Mouse (Mus musculus) E14TG2a.4 (cell line): ENCODE measurements at regions not wholly inside any gene's neighbourhood (a gene's known extent, or its start where the extent isn't known, plus 50 kb on each side); places are given as distances from the start of the nearest gene placed in this dataset.

Experiments used
- CTCF ChIP-seq: conservative IDR thresholded peaks from 2 replicates; pipeline ENCODE4 v1.5.1; 2014; ENCODE audit warnings: low read length
- NANOG ChIP-seq: IDR thresholded peaks from 2 replicates; pipeline ENCODE4 v1.6.1; 2014; ENCODE audit warnings: borderline replicate concordance, low read length, mixed read lengths
- POU5F1 ChIP-seq: IDR thresholded peaks from 2 replicates; pipeline ENCODE4 v1.6.1; 2014; ENCODE audit warnings: low read length, borderline replicate concordance

GRCm38 (mm10) chr9:118240711-118241110, 90.7 kb upstream of the Cmc1 start:
- TF ChIP-seq CTCF = no peak
- no peak for TF ChIP-seq POU5F1
- TF ChIP-seq NANOG = no peak
